Mouse (Mus musculus) kidney, adult 2 months (tissue): Measurements from ENCODE around the gene Cpeb3.

Source experiments
- CTCF ChIP-seq: fragments of 200-500 bp; conservative IDR thresholded peaks from 2 replicates; pipeline ENCODE4 v1.5.1; 2011; ENCODE audit warnings: low read depth, mild to moderate bottlenecking, control low read depth, low read length, moderate library complexity, mixed read lengths; ENCODE audit not compliant: insufficient read depth, insufficient read length
- POLR2A ChIP-seq: fragments of 200-500 bp; IDR thresholded peaks from one replicate; pipeline ENCODE4 v1.6.1; 2011; ENCODE audit warnings: low read depth, low read length, control low read depth

DNA sequence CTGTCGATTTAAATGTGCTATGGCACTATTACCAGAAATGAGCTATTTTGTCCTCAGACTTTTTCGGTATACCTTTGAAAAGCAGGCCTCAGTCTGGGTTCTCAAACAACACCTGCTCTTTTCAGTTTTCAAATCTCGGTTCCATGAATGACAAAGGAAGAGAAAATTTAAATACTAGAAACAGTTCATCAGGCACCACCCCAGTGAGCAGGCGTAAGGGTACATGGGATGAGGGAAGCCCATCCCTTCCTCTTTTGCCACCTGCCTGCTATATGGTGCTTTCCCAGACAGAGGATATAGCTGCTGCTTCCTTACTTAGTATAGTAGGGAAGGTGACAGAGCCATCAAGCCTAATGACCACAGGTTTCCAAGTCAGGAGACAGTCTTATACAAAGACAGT is 74.7 kb downstream of the Cpeb3 start:
- TF ChIP-seq POLR2A: no peak
- no peak for TF ChIP-seq CTCF
